Mouse (Mus musculus) urinary bladder, postnatal 4 days (tissue): ENCODE measurements around the gene Rassf4.

Experiments
- DNase-seq, 2 experiments: peaks; one replicate each; pipeline ENCODE4 v3.0.0; 2021 to 2022; ENCODE audit warnings: low spot score in 2 of 2

Rassf4 gene

GRCm38 (mm10) chr6:116673471-116674282 is at the start of gene Rassf4:
TSS of gene Rassf4 (minus strand) at chr6:116673952.
- DNase-seq = peak; percentile 79 to 92

- DNase-seq = no peak
Observed at GRCm38 (mm10) chr6:116718920-116719319, 45.2 kb upstream of the Rassf4 start.

- DNase-seq = no peak
Observed at GRCm38 (mm10) chr6:116718361-116718760, 44.6 kb upstream of the Rassf4 start.

- no peak for DNase-seq
Observed at GRCm38 (mm10) chr6:116717851-116718250, 44.1 kb upstream of the Rassf4 start.

- no peak for DNase-seq
Observed at GRCm38 (mm10) chr6:116716666-116717065, 42.9 kb upstream of the Rassf4 start, which contains the start of gene Tmem72. TSS of gene Tmem72 (minus strand) at chr6:116716913.

- DNase-seq = no peak
Observed at GRCm38 (mm10) chr6:116715166-116715565, 41.4 kb upstream of the Rassf4 start.

GRCm38 (mm10) chr6:116714576-116714975 is 40.8 kb upstream of the Rassf4 start:
- no peak for DNase-seq

- no peak for DNase-seq
Observed at GRCm38 (mm10) chr6:116713966-116714365, 40.2 kb upstream of the Rassf4 start.

GRCm38 (mm10) chr6:116712503-116712902 is 38.8 kb upstream of the Rassf4 start:
- no peak for DNase-seq

GRCm38 (mm10) chr6:116712062-116712461 is 38.3 kb upstream of the Rassf4 start:
- DNase-seq = no peak

- no peak for DNase-seq
Observed at GRCm38 (mm10) chr6:116704320-116704719, 30.6 kb upstream of the Rassf4 start.

GRCm38 (mm10) chr6:116700821-116701220 is 27.1 kb upstream of the Rassf4 start:
- DNase-seq = peak in 1 of 2 experiments; percentile 33

- no peak for DNase-seq
Observed at GRCm38 (mm10) chr6:116697896-116698425, 24.2 kb upstream of the Rassf4 start.

- DNase-seq = no peak
Observed at GRCm38 (mm10) chr6:116697413-116697812, 23.7 kb upstream of the Rassf4 start.

GRCm38 (mm10) chr6:116694346-116694745 is 20.6 kb upstream of the Rassf4 start:
- DNase-seq = no peak

GRCm38 (mm10) chr6:116693639-116694038 is 19.9 kb upstream of the Rassf4 start:
- DNase-seq = no peak

- DNase-seq = peak in 1 of 2 experiments; percentile 61
Observed at GRCm38 (mm10) chr6:116682317-116682716, 8.6 kb upstream of the Rassf4 start.

- no peak for DNase-seq
Observed at GRCm38 (mm10) chr6:116679563-116680288, 6.0 kb upstream of the Rassf4 start.

GRCm38 (mm10) chr6:116677321-116677720 is 3.6 kb upstream of the Rassf4 start:
- no peak for DNase-seq

GRCm38 (mm10) chr6:116676355-116676913 is 2.7 kb upstream of the Rassf4 start:
- DNase-seq = no peak

- DNase-seq = no peak
Observed at GRCm38 (mm10) chr6:116674283-116674886, 633 bp upstream of the Rassf4 start.

GRCm38 (mm10) chr6:116672349-116672748 is 1.4 kb downstream of the Rassf4 start:
- no peak for DNase-seq
